Mouse (Mus musculus): ENCODE measurements around the gene Pdcd4.

GRCm38 (mm10) chr19:53891569-53891968 is 462 bp upstream of the Pdcd4 start:
- no peak for TF ChIP-seq CTCF (IDR thresholded peaks at IDR 0.05; ENCODE audit: low read depth, low read length)
- no peak for TF ChIP-seq POLR2A (IDR thresholded peaks at IDR 0.05; ENCODE audit: insufficient read depth, low read length)

Measured in ES-Bruce4 (cell line).